Mouse (Mus musculus) myocyte (in vitro differentiated cells): ENCODE results near the gene Pou2af1. TPM values are rescaled to one million over a fixed set of nuclear protein-coding genes. Genes with fewer than 3 reads are reported as not detected.

ENCODE experiments used
- H3K27me3 ChIP-seq: one replicate; pipeline ENCODE4 v1.6.1; 2011; ENCODE audit not compliant: control insufficient read depth, insufficient read depth, insufficient read length
- H3K36me3 ChIP-seq: one replicate; pipeline ENCODE4 v1.6.1; 2011; ENCODE audit not compliant: control insufficient read depth, insufficient read depth
- H3K4me2 ChIP-seq: one replicate; pipeline ENCODE4 v1.6.1; 2011; ENCODE audit warnings: low read depth, control low read depth
- H3K4me3 ChIP-seq: one replicate; pipeline ENCODE4 v1.5.1; 2011; ENCODE audit warnings: mild to moderate bottlenecking, control low read depth, moderate library complexity
- H3K79me2 ChIP-seq: one replicate; pipeline ENCODE4 v1.6.1; 2011; ENCODE audit not compliant: control insufficient read depth, insufficient read depth
- H3ac ChIP-seq: one replicate; pipeline ENCODE4 v1.6.1; 2011; ENCODE audit not compliant: control insufficient read depth, insufficient read length
- CEBPB ChIP-seq: IDR thresholded peaks from 2 replicates; pipeline ENCODE4 v1.6.1; 2011; ENCODE audit warnings: mild to moderate bottlenecking, moderate library complexity; ENCODE audit not compliant: poor library complexity, insufficient read depth, severe bottlenecking
- E2F4 ChIP-seq: IDR thresholded peaks from one replicate; pipeline ENCODE4 v1.6.1; 2011; ENCODE audit warnings: mild to moderate bottlenecking, control low read depth, moderate library complexity; ENCODE audit not compliant: insufficient read depth
- MAX ChIP-seq: IDR thresholded peaks from one replicate; pipeline ENCODE4 v1.6.1; 2011; ENCODE audit warnings: low read depth, mild to moderate bottlenecking, control low read depth
- MYOD1 ChIP-seq, 3 experiments: IDR thresholded peaks; one replicate each; pipeline ENCODE4 v1.6.1; 2011; ENCODE audit warnings: control low read depth in 2 of 3, low read depth in 2 of 3, mild to moderate bottlenecking in 2 of 3, moderate library complexity in 1 of 3; ENCODE audit not compliant: insufficient read length in 2 of 3, control insufficient read depth in 1 of 3
- MYOG ChIP-seq, 3 experiments: IDR thresholded peaks; one replicate each; pipeline ENCODE4 v1.6.1; 2011; ENCODE audit warnings: control low read depth in 2 of 3, low read depth in 2 of 3, mild to moderate bottlenecking in 2 of 3; ENCODE audit not compliant: insufficient read length in 2 of 3, control insufficient read depth in 1 of 3, insufficient read depth in 1 of 3
- POLR2A ChIP-seq: IDR thresholded peaks from one replicate; pipeline ENCODE4 v1.6.1; 2011; ENCODE audit warnings: low read depth, mild to moderate bottlenecking, control low read depth, moderate library complexity; ENCODE audit not compliant: insufficient read length
- POLR2AphosphoS2 ChIP-seq: IDR thresholded peaks from one replicate; pipeline ENCODE4 v1.6.1; 2011; ENCODE audit warnings: low read depth, control low read depth; ENCODE audit not compliant: insufficient read length
- REST ChIP-seq: IDR thresholded peaks from one replicate; pipeline ENCODE4 v1.6.1; 2011; ENCODE audit warnings: mild to moderate bottlenecking, control low read depth, moderate library complexity; ENCODE audit not compliant: insufficient read depth, insufficient read length
- SRF ChIP-seq: IDR thresholded peaks from one replicate; pipeline ENCODE4 v1.6.1; 2011; ENCODE audit warnings: low read depth; ENCODE audit not compliant: control insufficient read depth, insufficient read length
- TCF12 ChIP-seq: IDR thresholded peaks from one replicate; pipeline ENCODE4 v1.6.1; 2011; ENCODE audit warnings: mild to moderate bottlenecking, control low read depth; ENCODE audit not compliant: poor library complexity, insufficient read depth, severe bottlenecking
- TCF3 ChIP-seq: IDR thresholded peaks from one replicate; pipeline ENCODE4 v1.6.1; 2011; ENCODE audit warnings: low read depth, control low read depth; ENCODE audit not compliant: insufficient read length
- USF1 ChIP-seq: IDR thresholded peaks from one replicate; pipeline ENCODE4 v1.6.1; 2011; ENCODE audit warnings: low read depth, mild to moderate bottlenecking, control low read depth, moderate library complexity
- polyA plus RNA-seq: library from polyadenylated mRNA; unstranded; fragments of >200 nt; fragmentation: generic; extraction: Trizol; gene quantifications from one replicate; pipeline ENCODE4 v1.2.1, GENCODE M21; 2012; ENCODE audit warnings: missing spikeins

Gene Pou2af1
- polyA plus RNA-seq, 1 experiment = 1.4 TPM

- Histone ChIP-seq H3K36me3 (no peaks in the 10 kb centered on the region), H3K27me3 (no peaks in the 10 kb centered on the region), H3K4me2 (no peak overlapping the region), H3K4me3 (no peak overlapping the region), H3K79me2 (no peaks in the 10 kb centered on the region), H3ac (no peak overlapping the region)
- no peak for TF ChIP-seq TCF3
- no peak for TF ChIP-seq POLR2A
- TF ChIP-seq E2F4 = no peak
- no peak for TF ChIP-seq POLR2AphosphoS2
- TF ChIP-seq MAX = no peak
- TF ChIP-seq MYOG (IDR thresholded peaks at IDR 0.05; ENCODE audit: control insufficient read depth in 1 of 3, insufficient read depth in 1 of 3, insufficient read length in 2 of 3, low read depth in 2 of 3) = no peak
- TF ChIP-seq SRF = no peak
- no peak for TF ChIP-seq TCF12
- TF ChIP-seq CEBPB = 0 out of 2 replicates have a peak, but pooled peaks have one; percentile 55
- TF ChIP-seq REST = no peak
- TF ChIP-seq MYOD1 (IDR thresholded peaks at IDR 0.05; ENCODE audit: control insufficient read depth in 1 of 3, insufficient read length in 2 of 3, low read depth in 2 of 3) = peak in 1 of 3 experiments; percentile 2
- TF ChIP-seq USF1 = no peak
Measured at GRCm38 (mm10) chr9:51180621-51181020, 32.9 kb upstream of the Pou2af1 start.

- TF ChIP-seq E2F4 (no peak), TCF3 (no peak), REST (no peak), CEBPB (no peak), POLR2AphosphoS2 (no peak), MAX (no peak), SRF (no peak), MYOD1 (IDR thresholded peaks at IDR 0.05; ENCODE audit: control insufficient read depth in 1 of 3, insufficient read length in 2 of 3, low read depth in 2 of 3) (no peak), POLR2A (no peak)
- H3K4me2 ChIP-seq = no peak overlapping the region
- no peak overlapping the region for H3ac ChIP-seq
- H3K36me3 ChIP-seq = no peaks in the 10 kb centered on the region
- no peaks in the 10 kb centered on the region for H3K27me3 ChIP-seq
- H3K79me2 ChIP-seq = no peaks in the 10 kb centered on the region
- no peak overlapping the region for H3K4me3 ChIP-seq
Measured at GRCm38 (mm10) chr9:51182716-51183710, 30.5 kb upstream of the Pou2af1 start.

DNA sequence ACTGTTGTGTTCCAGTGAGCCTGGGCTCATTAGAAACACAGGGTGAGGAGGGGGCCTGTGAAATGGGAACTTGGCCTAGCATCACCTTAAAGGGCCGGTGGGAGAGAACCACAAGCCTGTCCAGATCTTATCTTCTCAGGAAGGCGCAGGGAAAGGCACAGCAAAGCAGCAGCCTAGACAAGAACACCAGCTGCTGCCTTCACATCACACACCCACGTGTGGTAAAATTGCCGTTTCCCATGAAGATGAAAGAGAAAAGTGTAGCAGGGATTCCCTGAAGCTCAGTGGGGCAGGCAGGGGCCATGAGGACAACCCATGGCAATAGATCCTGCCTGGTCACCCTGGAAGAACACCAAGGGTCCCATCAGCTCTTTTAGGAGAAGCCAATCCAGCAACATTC lies 28.1 kb upstream of the Pou2af1 start:
- Histone ChIP-seq H3K27me3 (no peaks in the 10 kb centered on the region), H3K4me2 (no peak overlapping the region), H3K4me3 (no peak overlapping the region), H3ac (no peak overlapping the region), H3K36me3 (no peaks in the 10 kb centered on the region), H3K79me2 (no peaks in the 10 kb centered on the region)
- TF ChIP-seq POLR2AphosphoS2 (no peak), MYOD1 (IDR thresholded peaks at IDR 0.05; ENCODE audit: control insufficient read depth in 1 of 3, insufficient read length in 2 of 3, low read depth in 2 of 3) (peak in 2 of 3 experiments; percentile 80 to 84)

GRCm38 (mm10) chr9:51185871-51186270 lies 27.6 kb upstream of the Pou2af1 start:
- Histone ChIP-seq H3K79me2 (no peaks in the 10 kb centered on the region), H3K4me3 (no peak overlapping the region), H3K4me2 (no peak overlapping the region), H3ac (no peak overlapping the region), H3K27me3 (no peaks in the 10 kb centered on the region), H3K36me3 (no peaks in the 10 kb centered on the region)
- no peak for TF ChIP-seq MAX
- TF ChIP-seq MYOD1 (IDR thresholded peaks at IDR 0.05; ENCODE audit: control insufficient read depth in 1 of 3, insufficient read length in 2 of 3, low read depth in 2 of 3) = no peak
- TF ChIP-seq SRF = no peak
- TF ChIP-seq TCF12 = no peak
- TF ChIP-seq USF1 = no peak
- TF ChIP-seq POLR2AphosphoS2 = no peak
- TF ChIP-seq REST = no peak
- no peak for TF ChIP-seq MYOG (IDR thresholded peaks at IDR 0.05; ENCODE audit: control insufficient read depth in 1 of 3, insufficient read depth in 1 of 3, insufficient read length in 2 of 3, low read depth in 2 of 3)
- no peak for TF ChIP-seq TCF3
- no peak for TF ChIP-seq CEBPB
- no peak for TF ChIP-seq POLR2A
